Mouse (Mus musculus): ENCODE data around the gene Pcna. TPM values are rescaled to one million over a fixed set of nuclear protein-coding genes. Genes with fewer than 3 reads are reported as not detected.

Pcna gene
- polyA plus RNA-seq, 1 experiment from 2014 or later: 166 TPM

DNA sequence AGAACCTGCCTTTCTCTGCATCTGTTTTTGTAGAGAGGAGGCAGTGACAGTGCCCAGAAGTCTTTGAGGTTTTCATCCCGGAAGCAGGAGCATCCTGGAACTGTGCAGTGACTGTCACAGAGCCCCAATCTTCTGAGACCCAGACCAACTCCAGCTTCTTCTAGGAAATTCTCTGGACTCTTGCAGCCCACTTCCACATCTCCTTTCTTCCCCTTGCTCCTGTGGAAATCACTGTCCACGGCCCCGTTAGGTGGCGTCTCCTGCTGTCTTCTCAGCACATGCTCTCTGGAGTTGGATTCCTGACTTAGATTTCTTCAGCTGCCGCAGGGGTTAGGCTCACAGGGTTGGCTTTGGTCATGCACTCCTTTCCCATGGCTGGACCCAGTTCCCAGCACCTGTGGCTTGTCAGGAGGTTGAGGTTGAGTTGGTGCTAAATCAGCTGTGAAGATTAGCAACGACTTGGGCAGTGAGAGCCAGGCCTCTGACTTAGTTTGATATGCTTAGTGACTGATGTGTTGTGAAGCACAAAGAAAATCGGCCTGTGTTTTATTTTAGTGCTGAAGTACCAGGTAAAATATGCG lies 25.2 kb upstream of the Pcna start:
- ATAC-seq (replicated peaks; ENCODE audit: low FRiP score, low read depth) (peak; percentile 59; the same call in 1 of the 2 replicates), DNase-seq (ENCODE audit: low spot score) (peak; percentile 43)
- no peak overlapping the region for H3K4me2 ChIP-seq (ENCODE audit: low read length)
- H3K9me3 ChIP-seq (replicated peaks; ENCODE audit: low read length): no peaks in the 10 kb centered on the region
- no peak overlapping the region for H3K9ac ChIP-seq (ENCODE audit: low read depth, low read length)
- H3K36me3 ChIP-seq (ENCODE audit: insufficient read depth, low read length): no peaks in the 10 kb centered on the region
- H3K27me3 ChIP-seq (ENCODE audit: insufficient read depth, low read length): no peaks in the 10 kb centered on the region
- H3K4me1 ChIP-seq (replicated peaks; ENCODE audit: insufficient read depth, low read length): peaks cover 19% of the 10 kb centered on the region; the same call in 1 of the 2 replicates
- peak overlapping the region; percentile 36; the same call in 1 of the 2 replicates for H3K27ac ChIP-seq
- no peak for TF ChIP-seq CTCF (IDR thresholded peaks at IDR 0.05; ENCODE audit: low read depth)
- no peak overlapping the region for H3K4me3 ChIP-seq (replicated peaks; ENCODE audit: low read depth, low read length)
- 36% methylated on average over 8 of the region's 8 CpGs for WGBS

DNA sequence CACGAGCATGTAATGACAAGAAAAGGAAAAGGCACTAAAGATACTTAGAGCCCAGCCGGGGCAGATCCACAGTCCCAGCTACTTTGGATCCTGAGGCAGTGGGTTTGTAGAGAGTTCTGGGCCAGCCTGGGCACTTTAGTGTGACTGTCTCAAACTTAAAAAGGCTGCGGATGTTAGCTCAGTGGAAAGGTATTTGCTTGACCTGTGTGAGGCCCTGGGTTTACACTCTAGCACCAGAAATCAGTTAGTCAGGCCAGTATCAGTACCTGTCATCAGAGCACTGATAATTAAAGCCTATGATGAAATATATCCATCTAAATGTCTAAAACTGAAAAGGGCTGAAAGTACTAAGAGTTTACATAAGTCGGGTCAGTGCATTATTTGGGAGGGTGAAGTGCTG lies 23.1 kb upstream of the Pcna start:
- Histone ChIP-seq H3K9ac (ENCODE audit: low read depth, low read length) (no peak overlapping the region), H3K4me2 (ENCODE audit: low read length) (no peak overlapping the region), H3K27me3 (ENCODE audit: insufficient read depth, low read length) (no peaks in the 10 kb centered on the region), H3K27ac (no peak overlapping the region), H3K36me3 (ENCODE audit: insufficient read depth, low read length) (no peaks in the 10 kb centered on the region), H3K9me3 (replicated peaks; ENCODE audit: low read length) (no peaks in the 10 kb centered on the region), H3K4me3 (replicated peaks; ENCODE audit: low read depth, low read length) (no peak overlapping the region), H3K4me1 (replicated peaks; ENCODE audit: insufficient read depth, low read length) (0 out of 2 replicates have a peak, but pooled peaks cover 7% of the 10 kb centered on the region)
- 77% methylated on average over 4 of the region's 4 CpGs for WGBS
- no peak for ATAC-seq (replicated peaks; ENCODE audit: low FRiP score, low read depth)
- no peak for DNase-seq (ENCODE audit: low spot score)
- no peak for TF ChIP-seq CTCF (IDR thresholded peaks at IDR 0.05; ENCODE audit: low read depth)

- H3K4me1 ChIP-seq (replicated peaks; ENCODE audit: insufficient read depth, low read length): 0 out of 2 replicates have a peak, but pooled peaks cover 7% of the 10 kb centered on the region
- no peaks in the 10 kb centered on the region for H3K27me3 ChIP-seq (ENCODE audit: insufficient read depth, low read length)
- peak; percentile 34; the same call in 1 of the 2 replicates for TF ChIP-seq CTCF (IDR thresholded peaks at IDR 0.05; ENCODE audit: low read depth)
- H3K4me3 ChIP-seq (replicated peaks; ENCODE audit: low read depth, low read length): no peak overlapping the region
- no peak overlapping the region for H3K27ac ChIP-seq
- no peak for ATAC-seq (replicated peaks; ENCODE audit: low FRiP score, low read depth)
- WGBS: 76% methylated on average over 4 of the region's 4 CpGs
- H3K4me2 ChIP-seq (ENCODE audit: low read length): no peak overlapping the region
- no peak overlapping the region for H3K9ac ChIP-seq (ENCODE audit: low read depth, low read length)
- no peaks in the 10 kb centered on the region for H3K9me3 ChIP-seq (replicated peaks; ENCODE audit: low read length)
- H3K36me3 ChIP-seq (ENCODE audit: insufficient read depth, low read length): no peaks in the 10 kb centered on the region
- no peak for DNase-seq (ENCODE audit: low spot score)
Measured at GRCm38 (mm10) chr2:132275527-132275926, 22.4 kb upstream of the Pcna start.

DNA sequence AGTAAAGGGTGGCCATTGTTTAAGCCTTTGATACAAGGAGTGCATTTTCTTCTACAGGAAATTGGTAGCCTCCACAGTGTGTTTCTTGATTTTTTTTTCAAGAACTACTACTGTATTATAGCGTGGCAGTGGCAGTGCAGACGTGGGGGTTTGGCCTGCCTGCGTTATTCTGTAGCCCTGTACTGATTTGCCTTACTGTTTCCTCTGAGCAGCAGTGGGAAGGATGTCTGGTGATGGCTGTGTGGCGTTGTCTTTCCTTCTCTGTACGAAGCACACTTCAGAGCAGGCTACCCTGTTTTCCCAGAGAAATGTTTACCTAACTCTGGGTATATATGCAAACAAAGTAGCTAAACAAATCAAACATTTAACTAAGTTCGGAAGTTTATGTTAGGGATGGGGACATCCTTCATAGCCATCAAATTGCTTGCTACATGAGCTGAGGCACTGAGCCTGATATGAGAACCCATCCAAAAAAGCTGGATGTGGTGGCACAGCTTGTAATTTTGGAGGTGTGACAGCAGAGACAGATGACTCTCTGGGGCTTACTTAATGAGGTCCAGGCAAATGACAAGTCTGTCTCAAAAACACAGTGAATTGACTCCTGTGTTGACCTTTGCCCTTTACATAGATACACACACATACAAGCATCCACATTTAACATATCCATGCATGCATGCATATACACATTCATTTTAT lies 19.7 kb upstream of the Pcna start:
- ATAC-seq (replicated peaks; ENCODE audit: low FRiP score, low read depth) (no peak), DNase-seq (ENCODE audit: low spot score) (no peak)
- Histone ChIP-seq H3K4me1 (replicated peaks; ENCODE audit: insufficient read depth, low read length) (no peaks in the 10 kb centered on the region), H3K36me3 (ENCODE audit: insufficient read depth, low read length) (no peaks in the 10 kb centered on the region), H3K4me2 (ENCODE audit: low read length) (no peak overlapping the region), H3K9me3 (replicated peaks; ENCODE audit: low read length) (no peaks in the 10 kb centered on the region), H3K4me3 (replicated peaks; ENCODE audit: low read depth, low read length) (no peak overlapping the region), H3K27ac (no peak overlapping the region), H3K9ac (ENCODE audit: low read depth, low read length) (no peak overlapping the region), H3K27me3 (ENCODE audit: insufficient read depth, low read length) (no peaks in the 10 kb centered on the region)
- no peak for TF ChIP-seq CTCF (IDR thresholded peaks at IDR 0.05; ENCODE audit: low read depth)
- WGBS: 49% methylated on average over 6 of the region's 6 CpGs

DNA sequence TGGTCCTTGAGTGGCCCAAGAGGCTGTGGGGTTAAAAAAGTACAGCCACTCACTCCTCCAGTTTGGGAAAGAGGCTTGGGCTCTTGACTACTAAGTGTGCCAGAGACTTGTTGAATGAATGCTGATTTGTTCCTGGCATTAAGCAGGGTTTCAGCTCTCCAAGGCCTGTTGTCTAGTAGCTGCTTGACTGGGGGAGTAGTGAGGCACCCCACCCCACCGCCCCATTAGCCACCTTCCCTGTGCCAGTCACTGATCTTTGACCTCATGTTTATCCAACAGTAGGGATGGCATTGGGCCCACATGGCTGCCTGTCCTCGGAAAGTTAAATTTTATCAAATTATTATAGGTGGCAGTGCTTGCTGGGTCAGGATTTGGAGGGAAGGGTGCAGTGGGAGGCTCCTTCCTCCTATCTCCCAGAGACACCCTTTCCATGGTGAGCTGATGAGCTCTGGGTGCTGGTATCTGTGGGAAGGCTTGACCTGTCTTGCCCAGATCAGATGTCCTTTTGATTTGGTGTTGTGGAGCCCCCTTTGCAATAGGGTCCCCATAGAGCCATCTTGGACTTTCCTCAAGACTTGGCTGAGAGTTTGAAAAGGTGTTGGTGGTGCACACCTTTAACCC lies 17.3 kb upstream of the Pcna start:
- H3K36me3 ChIP-seq (ENCODE audit: insufficient read depth, low read length): no peaks in the 10 kb centered on the region
- DNase-seq (ENCODE audit: low spot score) (no peak), ATAC-seq (replicated peaks; ENCODE audit: low FRiP score, low read depth) (no peak)
- H3K9me3 ChIP-seq (replicated peaks; ENCODE audit: low read length): no peaks in the 10 kb centered on the region
- TF ChIP-seq CTCF (IDR thresholded peaks at IDR 0.05; ENCODE audit: low read depth): no peak
- no peaks in the 10 kb centered on the region for H3K27me3 ChIP-seq (ENCODE audit: insufficient read depth, low read length)
- no peak overlapping the region for H3K27ac ChIP-seq
- no peak overlapping the region for H3K9ac ChIP-seq (ENCODE audit: low read depth, low read length)
- H3K4me1 ChIP-seq (replicated peaks; ENCODE audit: insufficient read depth, low read length): no peaks in the 10 kb centered on the region
- H3K4me2 ChIP-seq (ENCODE audit: low read length): no peak overlapping the region
- H3K4me3 ChIP-seq (replicated peaks; ENCODE audit: low read depth, low read length): no peak overlapping the region
- 67% methylated on average over 2 of the region's 2 CpGs for whole genome bisulfite sequencing

DNA sequence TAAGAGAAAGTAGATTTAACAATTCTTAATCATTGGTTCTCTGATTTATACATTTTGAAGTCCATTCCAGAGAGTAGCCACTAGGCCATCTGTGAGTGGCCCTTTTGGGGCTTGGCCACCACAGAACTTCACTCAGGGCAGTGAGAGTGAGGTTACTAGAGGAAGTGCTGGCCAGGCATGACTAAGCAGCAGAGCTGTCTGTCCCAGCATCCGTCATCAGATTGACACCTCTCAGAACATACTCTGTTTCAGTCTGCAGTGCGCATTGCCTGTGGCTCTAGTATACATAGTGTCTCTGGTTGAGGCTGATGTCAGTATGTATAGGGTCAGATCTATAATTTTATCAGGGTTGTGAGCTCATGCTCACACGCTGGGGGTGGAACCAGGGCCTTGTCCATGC lies 16.1 kb upstream of the Pcna start:
- ATAC-seq (replicated peaks; ENCODE audit: low FRiP score, low read depth) (peak; percentile 63; the same call in 1 of the 2 replicates), DNase-seq (ENCODE audit: low spot score) (no peak)
- no peaks in the 10 kb centered on the region for H3K27me3 ChIP-seq (ENCODE audit: insufficient read depth, low read length)
- WGBS: 78% methylated on average over 3 of the region's 3 CpGs
- H3K27ac ChIP-seq: no peak overlapping the region
- H3K4me3 ChIP-seq (replicated peaks; ENCODE audit: low read depth, low read length): no peak overlapping the region
- TF ChIP-seq CTCF (IDR thresholded peaks at IDR 0.05; ENCODE audit: low read depth): no peak
- H3K4me2 ChIP-seq (ENCODE audit: low read length): no peak overlapping the region
- no peaks in the 10 kb centered on the region for H3K36me3 ChIP-seq (ENCODE audit: insufficient read depth, low read length)
- peaks cover 5% of the 10 kb centered on the region; the same call in 1 of the 2 replicates for H3K4me1 ChIP-seq (replicated peaks; ENCODE audit: insufficient read depth, low read length)
- H3K9me3 ChIP-seq (replicated peaks; ENCODE audit: low read length): no peaks in the 10 kb centered on the region
- no peak overlapping the region for H3K9ac ChIP-seq (ENCODE audit: low read depth, low read length)
